ENCODE assay signal across 8 mouse cellular contexts in genomic region chr2:152669639-152670484, GRCm38 (mm10). TPM values are rescaled to one million over a fixed set of nuclear protein-coding genes. Genes with fewer than 3 reads are reported as not detected.
DNase-seq lines count a peak whose midpoint lies in the region; ATAC-seq and TF ChIP-seq lines count a peak whose summit lies in the region.

No protein-coding gene starts in this region.

- peak overlapping the region; percentile 98 for H3K9ac ChIP-seq in heart, embryonic 16.5 days (ENCODE audit: low read length)
- peak overlapping the region; percentile 74 for H3K9ac ChIP-seq in liver, embryonic 14.5 days (replicated peaks)
- H3K9ac ChIP-seq in stomach, embryonic 14.5 days (replicated peaks; ENCODE audit: low read depth, low read length): peak overlapping the region; percentile 95

- no peaks in the 10 kb centered on the region for H3K36me3 ChIP-seq in kidney, adult 2 months (ENCODE audit: control insufficient read depth, insufficient read depth, low read length)
- H3K36me3 ChIP-seq in E14TG2a.4 (ENCODE audit: insufficient read depth, low read length): peaks cover 36% of the 10 kb centered on the region
- H3K36me3 ChIP-seq in heart, embryonic 16.5 days (ENCODE audit: control insufficient read depth, insufficient read depth): peaks cover 5% of the 10 kb centered on the region; the same call in 1 of the 2 replicates
- H3K36me3 ChIP-seq in liver, embryonic 14.5 days (replicated peaks; ENCODE audit: control insufficient read depth, insufficient read depth, low read depth): peaks cover 4% of the 10 kb centered on the region
- H3K36me3 ChIP-seq in stomach, embryonic 14.5 days (ENCODE audit: control insufficient read depth, insufficient read depth, low read length): peaks cover 18% of the 10 kb centered on the region

- H3K27me3 ChIP-seq in kidney, adult 2 months (replicated peaks; ENCODE audit: control insufficient read depth, insufficient read depth, low read length): no peaks in the 10 kb centered on the region
- H3K27me3 ChIP-seq in E14TG2a.4 (ENCODE audit: insufficient read depth, low read length): no peaks in the 10 kb centered on the region
- no peaks in the 10 kb centered on the region for H3K27me3 ChIP-seq in heart, embryonic 16.5 days (ENCODE audit: control insufficient read depth, insufficient read depth, low read length)
- H3K27me3 ChIP-seq in liver, embryonic 14.5 days (ENCODE audit: control insufficient read depth, insufficient read depth, low read length): no peaks in the 10 kb centered on the region
- H3K27me3 ChIP-seq in stomach, embryonic 14.5 days (ENCODE audit: control insufficient read depth, insufficient read depth, low read length): no peaks in the 10 kb centered on the region

- WGBS in kidney, adult 2 months: 1% methylated on average over 43 of the region's 46 CpGs
- WGBS in heart, embryonic 16.5 days: under 1% methylated on average over 45 of the region's 46 CpGs
- WGBS in liver, embryonic 14.5 days (ENCODE audit: insufficient replicate concordance): 1% methylated on average over 46 of the region's 46 CpGs
- WGBS in stomach, embryonic 14.5 days: under 1% methylated on average over 43 of the region's 46 CpGs

- TF ChIP-seq EP300 in liver, embryonic 14.5 days (IDR thresholded peaks at IDR 0.05; ENCODE audit: low read depth): no peak

- no peaks in the 10 kb centered on the region for H3K9me3 ChIP-seq in E14TG2a.4 (ENCODE audit: low read length)
- no peaks in the 10 kb centered on the region for H3K9me3 ChIP-seq in heart, embryonic 16.5 days (replicated peaks; ENCODE audit: control insufficient read depth, low read length)
- no peaks in the 10 kb centered on the region for H3K9me3 ChIP-seq in liver, embryonic 14.5 days (ENCODE audit: control insufficient read depth, low read length)
- no peaks in the 10 kb centered on the region for H3K9me3 ChIP-seq in stomach, embryonic 14.5 days (ENCODE audit: control insufficient read depth, low read depth, low read length)

- H3K4me2 ChIP-seq in heart, embryonic 16.5 days (ENCODE audit: low read depth, low read length): peak overlapping the region; percentile 92
- H3K4me2 ChIP-seq in liver, embryonic 14.5 days (ENCODE audit: low read depth): peak overlapping the region; percentile 97
- peak overlapping the region; percentile 90 for H3K4me2 ChIP-seq in stomach, embryonic 14.5 days (replicated peaks; ENCODE audit: low read depth, low read length)

- H3K4me1 ChIP-seq in kidney, adult 2 months (ENCODE audit: control insufficient read depth, insufficient read depth, low read length): peaks cover 23% of the 10 kb centered on the region
- H3K4me1 ChIP-seq in E14TG2a.4 (replicated peaks; ENCODE audit: low read depth, low read length): peaks cover 46% of the 10 kb centered on the region
- peaks cover 35% of the 10 kb centered on the region for H3K4me1 ChIP-seq in heart, embryonic 16.5 days (ENCODE audit: control insufficient read depth, insufficient read depth, low read length)
- H3K4me1 ChIP-seq in liver, embryonic 14.5 days (replicated peaks; ENCODE audit: control insufficient read depth in 2 of 2, insufficient read depth in 2 of 2, low read length in 1 of 2): peaks cover 14 to 22% of the 10 kb centered on the region in 2 experiments
- peaks cover 28% of the 10 kb centered on the region for H3K4me1 ChIP-seq in stomach, embryonic 14.5 days (ENCODE audit: control insufficient read depth, insufficient read depth, low read length)

- peak; percentile 30 for ATAC-seq in heart, embryonic 16.5 days (replicated peaks; ENCODE audit: extremely low read depth, insufficient read depth, low FRiP score)
- peak; percentile 71 for ATAC-seq in liver, embryonic 14.5 days (ENCODE audit: insufficient read depth)
- peak; percentile 72 for ATAC-seq in stomach, embryonic 14.5 days (ENCODE audit: insufficient number of reproducible peaks, insufficient read depth, low FRiP score, low read depth)

- TF ChIP-seq CTCF in kidney, adult 2 months (conservative IDR thresholded peaks at IDR 0.05; ENCODE audit: insufficient read depth, insufficient read length, low read depth, low read length): no peak
- no peak for TF ChIP-seq CTCF in E14TG2a.4 (conservative IDR thresholded peaks at IDR 0.05; ENCODE audit: low read length)
- TF ChIP-seq CTCF in liver, embryonic 14.5 days (IDR thresholded peaks at IDR 0.05; ENCODE audit: low read depth): no peak

- DNase-seq in kidney, adult 2 months: no peak
- DNase-seq in kidney, adult 8-10 months: no peak
- DNase-seq in embryo, embryonic 10.5 days (ENCODE audit: low spot score): peak; percentile 75
- DNase-seq in liver, embryonic 14.5 days (ENCODE audit: low read depth in 3 of 3, low spot score in 3 of 3): no peak
- DNase-seq in ovary, postnatal 10 days (ENCODE audit: low spot score): no peak

- peak overlapping the region; percentile 75 for H3K27ac ChIP-seq in kidney, adult 2 months (ENCODE audit: insufficient read depth, low read depth, low read length)
- peak overlapping the region; percentile 92 for H3K27ac ChIP-seq in heart, embryonic 16.5 days (ENCODE audit: low read length)
- H3K27ac ChIP-seq in liver, embryonic 14.5 days: peak overlapping the region; percentile 12; the same call in 1 of the 2 replicates
- H3K27ac ChIP-seq in stomach, embryonic 14.5 days (ENCODE audit: low read length): peak overlapping the region; percentile 98

- H3K4me3 ChIP-seq in kidney, adult 2 months (ENCODE audit: insufficient read depth, low read depth, low read length): peak overlapping the region; percentile 91
- peak overlapping the region; percentile 99 for H3K4me3 ChIP-seq in E14TG2a.4 (replicated peaks; ENCODE audit: low read length)
- H3K4me3 ChIP-seq in heart, embryonic 16.5 days (ENCODE audit: low read length): peak overlapping the region; percentile 98
- peak overlapping the region; percentile 84 to 91 for H3K4me3 ChIP-seq in liver, embryonic 14.5 days (ENCODE audit: insufficient read depth in 1 of 2, low read depth in 2 of 2, low read length in 2 of 2)
- peak overlapping the region; percentile 95 for H3K4me3 ChIP-seq in stomach, embryonic 14.5 days (ENCODE audit: low read depth, low read length)

- TF ChIP-seq POLR2A in kidney, adult 2 months (IDR thresholded peaks at IDR 0.05; ENCODE audit: low read depth, low read length): no peak

RNA-seq across cellular contexts. Expression of gene H13, which starts 0.6 kb away (rescaled TPM):
- polyA plus RNA-seq in kidney, adult 2 months (2012; rRNA removed): 129 and 161 TPM in 2 replicates
- polyA plus RNA-seq in heart, embryonic 16.5 days (2015; fragmentation: Nextera tagmentation; extraction: Ambion mirVana): 76.4 and 81.7 TPM in 2 replicates
- polyA plus RNA-seq in liver, embryonic 14.5 days (2012; rRNA removed): 24.1 and 27.4 TPM in 2 replicates
- polyA plus RNA-seq in liver, embryonic 14.5 days (2014; fragmentation: Nextera tagmentation; extraction: Ambion mirVana): 38.1 and 39.4 TPM in 2 replicates
- polyA plus RNA-seq in stomach, embryonic 14.5 days (2014; fragmentation: Nextera tagmentation; extraction: Ambion mirVana): 120 and 122 TPM in 2 replicates

RNA-seq across cellular contexts. Expression of gene Mcts2, which starts 17.0 kb away (rescaled TPM):
- polyA plus RNA-seq in kidney, adult 2 months (2012; rRNA removed): 8.4 and 10.1 TPM in 2 replicates
- 18.9 and 19.2 TPM in 2 replicates for polyA plus RNA-seq in heart, embryonic 16.5 days (2015; fragmentation: Nextera tagmentation; extraction: Ambion mirVana)
- 4.3 and 10.3 TPM in 2 replicates for polyA plus RNA-seq in liver, embryonic 14.5 days (2012; rRNA removed)
- polyA plus RNA-seq in liver, embryonic 14.5 days (2014; fragmentation: Nextera tagmentation; extraction: Ambion mirVana): 14.7 and 15.2 TPM in 2 replicates
- polyA plus RNA-seq in stomach, embryonic 14.5 days (2014; fragmentation: Nextera tagmentation; extraction: Ambion mirVana): 26.5 and 30.1 TPM in 2 replicates

RNA-seq across cellular contexts. Expression of gene Rem1, which starts 43.1 kb away (rescaled TPM):
- 10.5 and 13.5 TPM in 2 replicates for polyA plus RNA-seq in kidney, adult 2 months (2012; rRNA removed)
- 12.8 and 14.8 TPM in 2 replicates for polyA plus RNA-seq in heart, embryonic 16.5 days (2015; fragmentation: Nextera tagmentation; extraction: Ambion mirVana)
- polyA plus RNA-seq in liver, embryonic 14.5 days (2012; rRNA removed): 0.42 and 0.66 TPM in 2 replicates
- 0.52 and 0.91 TPM in 2 replicates for polyA plus RNA-seq in liver, embryonic 14.5 days (2014; fragmentation: Nextera tagmentation; extraction: Ambion mirVana)
- 21.9 and 22.3 TPM in 2 replicates for polyA plus RNA-seq in stomach, embryonic 14.5 days (2014; fragmentation: Nextera tagmentation; extraction: Ambion mirVana)

RNA-seq across cellular contexts. Expression of gene Defb25, which starts 47.0 kb away (rescaled TPM):
- polyA plus RNA-seq in kidney, adult 2 months (2012; rRNA removed): 1.0 TPM in 1 of 2 replicates, not detected in the other
- polyA plus RNA-seq in heart, embryonic 16.5 days (2015; fragmentation: Nextera tagmentation; extraction: Ambion mirVana): 0.88 TPM in 1 of 2 replicates, not detected in the other
- not detected in 2 replicates for polyA plus RNA-seq in liver, embryonic 14.5 days (2012; rRNA removed)
- polyA plus RNA-seq in liver, embryonic 14.5 days (2014; fragmentation: Nextera tagmentation; extraction: Ambion mirVana): not detected in 2 replicates
- 3.9 TPM in 1 of 2 replicates, not detected in the other for polyA plus RNA-seq in stomach, embryonic 14.5 days (2014; fragmentation: Nextera tagmentation; extraction: Ambion mirVana)

Comparison
In these comparisons a context has a peak if more than half of its experiments do, and no peak if none do; other contexts are left out.
1. H3K27ac ChIP-seq: peak in every context shown above with its lines; median percentile 98 in stomach, embryonic 14.5 days; 92 in heart, embryonic 16.5 days; 75 in kidney, adult 2 months; 12 in liver, embryonic 14.5 days.